Mouse (Mus musculus): ENCODE measurements around the gene Mff. TPM values are rescaled to one million over a fixed set of nuclear protein-coding genes. Genes with fewer than 3 reads are reported as not detected.

The Mff gene
- polyA plus RNA-seq, 1 experiment from 2014 or later = 191 TPM

DNA sequence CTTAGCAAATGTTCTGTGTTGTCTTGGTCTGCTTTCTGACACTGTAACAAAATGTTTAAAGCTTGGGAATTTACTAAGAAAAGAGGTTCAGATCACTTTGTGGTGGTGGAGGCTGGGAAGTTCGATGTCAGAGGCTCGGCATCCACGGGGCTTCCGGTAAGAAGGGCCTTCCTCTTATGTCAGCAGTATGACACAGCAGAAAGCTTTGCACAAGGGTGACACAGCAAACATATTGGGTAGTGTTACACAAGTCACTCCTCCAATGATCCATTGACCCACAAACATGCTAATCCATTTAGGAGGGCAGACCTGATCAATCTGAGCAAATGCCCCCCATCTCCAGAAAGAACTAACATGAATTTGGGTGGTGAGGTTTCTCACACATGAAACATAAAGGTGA lies 72.4 kb downstream of the Mff start:
- H3K36me3 ChIP-seq = no peaks in the 10 kb centered on the region
- H3K9me3 ChIP-seq = no peaks in the 10 kb centered on the region
- no peak overlapping the region for H3K27ac ChIP-seq
- H3K4me1 ChIP-seq = 0 out of 2 replicates have a peak, but pooled peaks cover 4% of the 10 kb centered on the region
- H3K27me3 ChIP-seq = no peaks in the 10 kb centered on the region
- ATAC-seq (ENCODE audit: insufficient number of reproducible peaks, low FRiP score, low TSS enrichment, low read depth) = no peak
- H3K4me2 ChIP-seq = no peak overlapping the region
- no peak overlapping the region for H3K9ac ChIP-seq
- no peak overlapping the region for H3K4me3 ChIP-seq
- 93% methylated on average over 4 of the region's 4 CpGs for WGBS

DNA sequence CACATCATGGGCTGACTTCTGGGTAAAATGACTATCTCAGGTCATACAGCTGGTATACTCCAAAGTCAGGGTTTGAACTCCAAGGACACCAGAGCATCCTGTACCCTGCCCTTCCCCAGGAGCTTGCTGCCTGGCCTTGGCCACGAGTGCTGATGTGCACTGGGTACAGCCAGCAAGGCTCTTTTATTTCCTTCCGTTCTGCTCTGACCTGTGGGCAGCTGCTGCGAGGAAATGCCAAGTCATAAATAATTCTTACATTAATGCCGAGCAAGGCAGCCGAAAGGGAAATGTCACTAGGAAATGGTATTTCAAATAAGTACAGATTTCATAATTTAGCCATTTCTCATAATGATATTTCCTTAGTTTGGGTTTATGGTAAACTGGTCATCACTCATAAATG lies 73.6 kb downstream of the Mff start:
- Histone ChIP-seq H3K27ac (no peak overlapping the region), H3K9ac (no peak overlapping the region), H3K27me3 (no peaks in the 10 kb centered on the region), H3K4me3 (no peak overlapping the region), H3K4me2 (no peak overlapping the region), H3K4me1 (0 out of 2 replicates have a peak, but pooled peaks cover 4% of the 10 kb centered on the region), H3K36me3 (no peaks in the 10 kb centered on the region), H3K9me3 (no peaks in the 10 kb centered on the region)
- no peak for ATAC-seq (ENCODE audit: insufficient number of reproducible peaks, low FRiP score, low TSS enrichment, low read depth)
- 31% methylated on average over 5 of the region's 5 CpGs for WGBS

DNA sequence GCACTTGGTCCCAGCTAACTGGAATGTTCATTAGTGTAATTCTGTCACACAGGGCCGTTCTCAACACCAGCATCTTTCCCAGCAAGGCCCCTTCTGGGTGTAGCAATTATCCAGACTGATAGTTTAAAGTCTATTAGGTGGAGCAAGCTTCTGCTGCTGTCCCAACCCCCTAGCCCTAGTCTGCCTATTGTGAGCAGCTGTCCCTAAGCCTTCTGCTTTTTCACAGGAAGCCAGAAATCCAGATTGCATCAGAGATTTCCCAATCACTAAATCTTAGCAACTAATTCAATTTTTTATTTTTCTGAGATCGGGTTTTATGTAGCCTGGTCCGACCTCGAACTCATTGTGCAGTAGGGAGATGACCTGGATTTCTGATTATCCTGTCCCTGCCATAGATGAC lies 74.2 kb downstream of the Mff start:
- no peak overlapping the region for H3K9ac ChIP-seq
- no peak overlapping the region for H3K27ac ChIP-seq
- H3K27me3 ChIP-seq = no peaks in the 10 kb centered on the region
- no peak for ATAC-seq (ENCODE audit: insufficient number of reproducible peaks, low FRiP score, low TSS enrichment, low read depth)
- no peak overlapping the region for H3K4me2 ChIP-seq
- H3K4me3 ChIP-seq = no peak overlapping the region
- WGBS = 70% methylated on average over 4 of the region's 4 CpGs
- no peaks in the 10 kb centered on the region for H3K9me3 ChIP-seq
- no peaks in the 10 kb centered on the region for H3K36me3 ChIP-seq
- H3K4me1 ChIP-seq = 0 out of 2 replicates have a peak, but pooled peaks cover 4% of the 10 kb centered on the region

DNA sequence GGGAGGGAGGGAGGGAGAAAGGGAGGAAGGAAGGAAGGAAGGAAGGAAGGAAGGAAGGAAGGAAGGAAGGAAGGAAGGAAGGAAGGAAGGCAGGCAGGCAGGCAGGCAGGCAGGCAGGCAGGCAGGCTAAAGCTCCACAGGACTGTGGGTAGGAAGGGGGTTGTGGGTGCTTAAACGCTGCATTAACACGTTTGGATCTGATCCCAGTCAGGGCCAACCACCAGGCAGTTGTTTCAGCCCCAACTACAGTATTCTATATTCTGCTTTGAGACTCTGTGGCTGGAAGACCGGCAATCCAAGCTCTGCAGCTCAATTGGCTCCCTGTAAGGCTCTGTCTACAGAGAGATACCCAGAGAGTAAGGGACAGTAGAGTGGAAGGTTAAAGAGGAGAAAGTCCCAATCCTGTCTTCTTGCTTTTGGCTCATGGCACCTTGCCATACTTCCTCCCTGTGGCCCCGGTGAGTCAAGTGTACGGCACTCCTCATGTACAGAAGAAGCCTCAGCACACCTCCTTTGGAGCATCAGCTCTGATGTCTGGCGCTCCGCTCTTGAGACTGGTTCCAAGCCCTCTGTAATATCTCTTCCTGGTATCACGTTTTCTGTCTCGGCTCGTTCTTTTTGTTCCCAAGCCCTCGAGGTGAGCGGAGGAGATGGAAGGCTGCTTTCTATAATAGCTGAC lies 76.6 kb downstream of the Mff start:
- H3K27me3 ChIP-seq = no peaks in the 10 kb centered on the region
- H3K4me3 ChIP-seq = no peak overlapping the region
- no peaks in the 10 kb centered on the region for H3K36me3 ChIP-seq
- no peak for ATAC-seq (ENCODE audit: insufficient number of reproducible peaks, low FRiP score, low TSS enrichment, low read depth)
- H3K27ac ChIP-seq = no peak overlapping the region
- H3K4me1 ChIP-seq = 0 out of 2 replicates have a peak, but pooled peaks cover 4% of the 10 kb centered on the region
- 68% methylated on average over 12 of the region's 12 CpGs for WGBS
- H3K9me3 ChIP-seq = no peaks in the 10 kb centered on the region
- H3K9ac ChIP-seq = no peak overlapping the region
- H3K4me2 ChIP-seq = no peak overlapping the region

Other genes starting within 250 kb of the Mff start
- 0.11 and 0.13 TPM in 2 replicates for gene Col4a4, start 138.0 kb upstream of the Mff start, polyA plus RNA-seq (2015; fragmentation: Nextera tagmentation; extraction: Ambion mirVana)
- 0.06 TPM in 2 replicates for gene Col4a3, start 138.0 kb upstream of the Mff start, polyA plus RNA-seq (2015; fragmentation: Nextera tagmentation; extraction: Ambion mirVana)
- 0.11 TPM in 1 of 2 replicates, not detected in the other for gene Tm4sf20, start 43.6 kb downstream of the Mff start, polyA plus RNA-seq (2015; fragmentation: Nextera tagmentation; extraction: Ambion mirVana)
- gene Gm47791, start 46.4 kb downstream of the Mff start, polyA plus RNA-seq (2015; fragmentation: Nextera tagmentation; extraction: Ambion mirVana) = not detected in 2 replicates
- 19.3 and 25.7 TPM in 2 replicates for gene Agfg1, start 114.6 kb downstream of the Mff start, polyA plus RNA-seq (2015; fragmentation: Nextera tagmentation; extraction: Ambion mirVana)
- gene A030005L19Rik, start 188.4 kb downstream of the Mff start, polyA plus RNA-seq (2015; fragmentation: Nextera tagmentation; extraction: Ambion mirVana) = 0.19 TPM in 1 of 2 replicates, not detected in the other
- not detected in 2 replicates for gene A030014E15Rik, start 200.0 kb downstream of the Mff start, polyA plus RNA-seq (2015; fragmentation: Nextera tagmentation; extraction: Ambion mirVana)
- gene Gm6217, start 206.5 kb downstream of the Mff start, polyA plus RNA-seq (2015; fragmentation: Nextera tagmentation; extraction: Ambion mirVana) = not detected in 2 replicates
- not detected in 2 replicates for gene A030003K21Rik, start 218.5 kb downstream of the Mff start, polyA plus RNA-seq (2015; fragmentation: Nextera tagmentation; extraction: Ambion mirVana)
- gene Gm7544, start 231.1 kb downstream of the Mff start, polyA plus RNA-seq (2015; fragmentation: Nextera tagmentation; extraction: Ambion mirVana) = not detected in 2 replicates
- gene Gm47955, start 235.4 kb downstream of the Mff start, polyA plus RNA-seq (2015; fragmentation: Nextera tagmentation; extraction: Ambion mirVana) = not detected in 2 replicates